Mouse (Mus musculus): ENCODE results near the gene Fam71a.

Gene Fam71a

DNA sequence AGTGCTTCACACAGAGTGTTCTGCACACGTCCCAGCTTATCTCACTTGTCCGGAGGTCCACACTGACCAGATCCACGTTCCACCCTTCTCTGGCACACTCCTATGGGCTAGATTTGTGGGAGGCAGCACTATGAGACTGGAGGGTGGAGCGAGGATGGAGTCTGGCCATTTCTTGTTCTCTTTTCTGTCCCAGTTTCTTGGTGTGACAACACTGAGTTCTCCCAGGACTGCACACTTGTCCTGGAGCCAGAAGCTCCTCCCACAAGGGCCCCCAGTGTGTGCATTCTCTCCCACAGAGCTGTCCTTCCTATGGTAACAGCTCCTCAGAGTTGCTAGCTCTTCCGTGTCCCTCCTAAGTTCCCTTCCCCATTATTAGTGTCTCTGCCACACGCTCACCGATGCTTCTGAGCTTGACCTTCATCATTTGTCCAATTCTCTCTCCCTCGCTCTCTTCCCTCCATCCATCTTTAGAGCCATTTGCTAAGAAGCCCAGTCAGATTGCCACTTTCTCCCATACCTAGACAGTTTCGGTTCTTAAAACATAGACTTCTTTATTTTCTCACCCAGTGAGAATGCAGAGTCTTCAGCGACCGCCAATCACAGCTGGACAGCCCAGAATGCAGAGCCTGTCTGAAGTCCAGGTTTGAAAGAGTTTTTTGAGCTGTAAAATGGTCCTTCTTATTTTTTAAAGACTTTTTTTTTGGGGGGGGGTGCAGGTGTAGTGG is 48.9 kb downstream of the Fam71a start:
- DNase-seq = no peak

DNA sequence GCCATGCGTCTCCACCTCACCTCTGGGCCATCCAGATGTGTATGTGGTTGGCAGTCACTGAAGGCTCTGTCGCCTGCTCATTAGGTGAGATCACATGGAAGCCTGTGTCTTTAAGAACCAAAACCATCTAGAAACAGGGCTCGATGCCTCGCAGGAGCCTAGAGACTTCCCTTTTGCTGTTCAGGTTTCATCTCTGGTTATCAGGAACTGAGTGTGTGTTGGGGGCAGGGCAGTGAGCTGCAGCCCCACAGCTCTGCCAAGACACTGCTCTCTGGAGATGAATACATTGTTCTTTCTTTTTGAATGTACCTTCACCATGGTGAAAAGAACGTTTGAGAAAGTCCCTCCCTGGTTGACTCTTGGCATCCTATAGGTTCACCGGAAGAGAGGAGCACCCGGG is 49.7 kb downstream of the Fam71a start:
- DNase-seq = no peak

All from liver (tissue).